Mouse (Mus musculus) inflammation-experienced regulatory T-cells, adult 16 weeks (primary cell): ENCODE measurements around the gene Ccpg1os. TPM values are rescaled to one million over a fixed set of nuclear protein-coding genes. Genes with fewer than 3 reads are reported as not detected.

Experiments
- polyA plus RNA-seq: library from polyadenylated mRNA; unstranded; fragments of 100-300 nt; shearing (Covaris generic); gene quantifications from one replicate; pipeline ENCODE4 v1.2.1, GENCODE M21; 2017

Gene Ccpg1os
- polyA plus RNA-seq: 8.5 TPM

DNA sequence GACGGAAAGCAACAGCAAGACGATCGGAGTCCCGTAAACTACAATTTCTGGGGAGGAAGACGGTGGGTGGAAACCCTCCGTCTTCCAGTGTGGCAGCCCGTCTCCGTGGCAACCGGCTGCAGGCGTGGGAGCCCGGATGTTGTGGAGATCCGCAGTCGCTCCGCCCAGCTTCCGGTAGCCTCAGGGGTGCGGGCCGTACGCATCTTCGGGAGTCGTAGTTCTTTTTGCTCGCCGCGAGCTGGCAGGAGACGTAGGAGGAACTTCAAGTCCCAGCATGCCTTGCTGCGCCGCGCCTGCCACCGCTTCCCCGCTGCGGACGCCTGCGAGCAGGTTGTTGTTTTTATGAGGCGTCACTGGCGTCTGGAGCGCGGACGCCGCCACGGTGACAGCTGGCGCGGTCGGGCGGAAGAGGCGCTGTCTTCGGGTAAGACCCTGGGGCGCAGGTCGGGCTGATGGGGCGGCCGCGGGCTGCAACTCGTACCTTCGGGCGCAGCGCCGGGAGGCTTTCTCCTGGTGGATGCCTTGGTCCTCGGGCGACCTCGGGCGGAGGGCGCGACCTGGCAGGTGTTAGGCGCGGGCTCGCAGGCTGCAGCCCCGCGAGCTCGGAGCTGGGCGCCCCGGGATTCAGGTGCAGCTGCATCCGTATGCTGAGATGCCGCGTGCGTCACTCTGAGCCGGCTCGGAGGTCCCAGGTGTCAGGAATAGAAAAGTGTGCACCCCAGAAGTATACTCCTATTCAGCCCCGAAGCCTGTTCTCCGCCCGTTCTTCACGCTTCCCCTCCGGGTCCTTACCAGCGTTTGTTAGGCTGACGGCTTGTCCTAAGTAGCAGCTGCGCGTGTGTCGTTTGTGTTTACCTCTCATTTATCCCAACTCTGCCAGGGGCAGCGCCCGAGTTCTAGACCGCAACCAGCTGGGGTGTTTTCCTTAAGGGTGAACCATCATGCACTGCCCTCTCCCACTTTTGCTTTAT, at the start of gene Ccpg1os, which contains the start of gene Ccpg1:
Ccpg1os (minus strand) TSS at position 133 of the 971 bp plus-strand sequence.
Ccpg1 (plus strand) TSS at position 180 of the 971 bp plus-strand sequence.

DNA sequence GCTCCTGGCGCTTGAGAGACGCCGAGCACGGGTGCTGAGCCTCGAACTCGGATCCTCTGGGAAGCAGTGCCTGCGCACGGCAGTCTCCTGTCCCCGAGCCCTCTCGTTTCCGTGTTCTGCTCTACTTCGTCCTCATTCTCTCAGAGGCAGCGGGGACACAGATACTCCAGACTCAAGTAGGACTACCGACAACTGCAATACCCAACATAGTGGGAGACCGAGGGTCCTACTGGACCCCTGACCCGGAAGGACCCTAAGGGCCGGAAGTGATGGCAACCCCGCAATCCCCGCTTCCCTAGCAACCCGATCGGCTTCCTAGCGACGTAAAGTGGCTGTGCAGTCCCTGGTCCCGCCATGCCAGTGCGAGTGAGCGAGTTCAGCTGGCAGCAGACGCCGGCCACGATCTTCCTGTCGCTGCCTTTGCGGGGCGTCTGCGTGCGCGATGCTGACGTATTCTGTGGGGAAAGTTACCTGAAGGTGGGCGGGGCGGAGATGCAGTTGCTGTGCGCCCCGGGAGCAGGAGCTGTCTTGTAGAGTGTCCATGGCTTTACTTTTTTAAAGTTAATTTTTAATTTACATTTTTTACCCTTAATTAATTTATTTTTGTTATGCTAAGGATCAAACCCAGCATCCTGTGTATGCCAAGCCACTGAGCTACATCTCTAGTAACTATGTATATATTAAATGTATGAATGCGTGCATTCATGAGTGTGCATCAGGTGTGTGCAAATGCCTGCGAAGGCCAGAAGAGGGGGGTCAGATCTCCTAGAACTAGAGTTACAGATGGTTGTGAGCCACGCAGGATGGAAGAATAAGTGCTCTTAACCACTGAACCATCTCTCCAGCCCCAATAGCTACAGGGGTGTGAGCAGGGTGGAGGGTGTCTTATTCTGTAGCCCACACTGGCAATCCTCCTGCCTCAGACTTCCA, 26.4 kb downstream of the Ccpg1os start, which contains the start of the genes Dyx1c1 and Gm44503:
Dyx1c1 (plus strand) TSS at position 265 of the 930 bp plus-strand sequence.
Gm44503 (plus strand) TSS at position 332 of the 930 bp plus-strand sequence.

Other genes with a start within 250 kb of the Ccpg1os start
- gene Prtg, start 178.5 kb downstream of the Ccpg1os start, polyA plus RNA-seq: not detected
- not detected for gene Pygo1, start 59.7 kb downstream of the Ccpg1os start, polyA plus RNA-seq
- gene Dyx1c1, start 26.6 kb downstream of the Ccpg1os start, polyA plus RNA-seq: 2.2 TPM
- not detected for gene Gm44503, start 26.5 kb downstream of the Ccpg1os start, polyA plus RNA-seq
- gene Ccpg1, start within 50 bp of the Ccpg1os start, polyA plus RNA-seq: 129 TPM
- 34.4 TPM for gene Pigb, start 55.0 kb upstream of the Ccpg1os start, polyA plus RNA-seq
- gene Rab27a, start 59.5 kb upstream of the Ccpg1os start, polyA plus RNA-seq: 51.8 TPM
- not detected for gene Khdc3, start 116.5 kb upstream of the Ccpg1os start, polyA plus RNA-seq
- gene Gm20509, start 117.1 kb upstream of the Ccpg1os start, polyA plus RNA-seq: not detected
- 76.9 TPM for gene Rsl24d1, start 128.0 kb upstream of the Ccpg1os start, polyA plus RNA-seq